Mouse (Mus musculus): ENCODE data around the gene Tuba3b. TPM values are rescaled to one million over a fixed set of nuclear protein-coding genes. Genes with fewer than 3 reads are reported as not detected.

The Tuba3b gene
- total RNA-seq, 2 experiments from 2014 or later, result not detected

DNA sequence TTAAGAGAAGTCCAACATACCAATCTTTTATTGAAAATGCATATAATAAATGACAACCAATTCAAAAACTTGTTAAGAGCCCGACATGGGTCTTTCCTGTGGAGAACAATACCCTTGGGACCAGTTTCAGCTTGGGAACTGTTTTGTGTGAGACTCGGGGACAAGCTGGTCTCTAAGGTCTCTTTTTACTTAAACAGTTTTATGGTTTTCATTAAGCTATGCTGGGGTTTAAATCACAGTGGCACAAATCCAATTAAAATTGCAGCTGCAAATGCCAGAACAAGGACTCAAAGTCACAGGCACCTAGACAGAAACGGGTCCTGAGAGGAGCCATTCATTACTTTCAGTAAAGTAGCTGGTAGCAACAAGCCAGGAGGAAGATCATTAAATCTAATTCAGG lies 10.4 kb upstream of the Tuba3b start:
- no peak for DNase-seq (ENCODE audit: low spot score in 2 of 2)

DNA sequence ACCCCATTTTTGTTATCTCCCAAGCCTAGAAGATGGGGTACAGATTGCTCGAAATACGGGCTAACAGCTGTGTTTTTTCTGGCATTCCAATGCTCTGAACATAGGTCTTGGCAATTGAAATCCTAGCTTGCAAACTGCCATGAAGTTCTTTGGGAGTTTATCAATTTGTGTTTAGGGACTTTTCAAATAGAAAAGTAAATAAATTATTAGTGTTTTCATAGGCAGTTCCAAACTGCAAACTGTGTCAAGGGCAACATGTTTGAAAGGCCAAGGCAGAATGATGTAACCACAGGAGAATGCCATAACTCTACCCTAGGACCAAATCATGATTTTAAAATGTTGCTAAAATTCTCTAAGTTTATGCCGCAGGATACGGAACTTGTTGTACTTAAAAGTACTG lies 7.8 kb upstream of the Tuba3b start:
- no peak for DNase-seq (ENCODE audit: low spot score in 2 of 2)

GRCm38 (mm10) chr6:145608693-145609092 lies 6.9 kb upstream of the Tuba3b start:
- DNase-seq (ENCODE audit: low spot score in 2 of 2), result no peak

DNA sequence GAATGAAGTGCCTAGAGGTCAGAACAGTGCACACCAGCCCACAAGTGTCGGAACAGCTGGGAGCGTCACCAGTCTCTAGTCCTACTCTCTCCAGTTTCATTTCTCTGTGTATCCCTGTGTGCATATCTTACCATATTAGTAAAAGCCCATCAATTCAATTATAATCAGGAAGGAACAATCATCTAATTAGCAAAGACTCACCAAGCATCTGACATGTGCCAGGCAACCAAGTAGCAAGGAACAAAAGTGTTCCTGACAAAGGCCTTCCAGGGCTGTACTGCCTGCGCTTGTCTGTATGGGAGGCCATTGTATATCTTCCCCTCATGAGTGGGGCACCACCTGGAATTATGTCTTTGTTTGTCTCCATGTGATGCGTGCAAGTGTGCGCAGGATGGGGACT lies 4.7 kb upstream of the Tuba3b start:
- DNase-seq (ENCODE audit: low spot score in 2 of 2), result no peak

DNA sequence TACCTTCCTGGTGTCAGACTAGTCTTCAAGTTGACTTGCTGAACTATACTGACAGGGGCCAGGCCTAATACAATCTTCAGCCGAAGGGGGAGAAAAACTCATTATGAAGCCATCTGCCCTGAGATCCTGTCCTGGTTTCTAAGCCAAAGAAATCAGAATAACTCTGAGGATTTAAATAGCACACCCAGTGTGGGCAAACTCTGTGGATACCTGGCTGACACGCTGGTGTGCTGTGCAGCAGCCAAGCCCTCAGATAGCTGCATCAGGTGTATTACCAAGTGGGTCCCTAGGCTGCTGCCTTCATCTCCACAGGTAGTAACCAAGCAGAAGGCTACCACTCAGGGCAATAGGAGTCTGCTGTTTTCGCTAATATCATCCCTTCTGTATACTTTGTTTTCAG lies 2.9 kb upstream of the Tuba3b start:
- DNase-seq (ENCODE audit: low spot score in 2 of 2), result no peak

DNA sequence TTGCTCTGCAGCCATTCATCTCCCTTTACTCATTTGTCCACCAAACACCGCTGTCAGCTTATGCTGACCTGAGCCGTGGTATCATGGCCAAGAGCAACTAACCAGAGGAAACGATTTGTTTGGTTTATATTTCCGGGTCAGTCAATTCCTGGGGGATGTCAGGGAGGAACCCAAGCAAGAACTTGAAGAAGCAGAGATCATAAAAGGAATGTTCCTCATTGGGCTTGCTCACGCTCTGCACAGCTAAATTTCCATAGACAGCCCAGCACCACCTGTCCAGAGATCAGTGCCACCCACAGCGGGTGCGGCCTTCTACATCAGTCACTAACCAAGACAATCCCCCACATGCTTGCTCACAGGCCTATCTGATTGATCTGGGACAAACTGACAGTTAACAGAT lies 1.3 kb upstream of the Tuba3b start, which contains the start of gene Lmntd1:
Gene Lmntd1 (minus strand): TSS at position 101 of the 400 bp plus-strand sequence.
- DNase-seq (ENCODE audit: low spot score in 2 of 2), result no peak

GRCm38 (mm10) chr6:145616402-145617229 lies 1.1 kb downstream of the Tuba3b start:
- DNase-seq (ENCODE audit: low spot score in 2 of 2), result no peak

- no peak for DNase-seq (ENCODE audit: low spot score in 2 of 2)
These were observed 7.6 kb downstream of the Tuba3b start for GRCm38 (mm10) chr6:145623141-145623540.

- no peak for DNase-seq (ENCODE audit: low spot score in 2 of 2)
These were observed 14.7 kb downstream of the Tuba3b start for GRCm38 (mm10) chr6:145630269-145630668.

- no peak for DNase-seq (ENCODE audit: low spot score in 2 of 2)
These were observed 18.9 kb downstream of the Tuba3b start for GRCm38 (mm10) chr6:145634454-145634853.

DNA sequence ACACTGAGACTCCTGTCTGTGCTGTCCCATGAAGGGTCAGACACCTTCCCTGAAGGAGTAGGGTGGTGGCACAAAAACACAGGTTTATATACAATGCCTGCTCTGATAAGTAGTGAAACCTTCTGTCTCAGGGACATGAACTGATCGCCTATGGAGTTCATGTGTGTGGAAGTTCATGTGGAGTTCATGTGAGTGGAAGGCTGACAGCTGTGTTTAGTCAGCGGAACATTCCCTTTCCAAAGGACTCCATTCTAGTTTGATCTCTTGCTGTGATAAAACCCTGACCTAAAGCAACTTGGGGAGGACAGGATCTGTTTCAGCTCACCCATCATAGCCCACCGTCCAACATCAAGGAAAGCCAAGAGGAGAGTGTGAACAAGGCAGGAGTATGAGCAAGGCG lies 21.1 kb downstream of the Tuba3b start:
- DNase-seq (ENCODE audit: low spot score in 2 of 2), result no peak

GRCm38 (mm10) chr6:145638248-145638647 lies 22.7 kb downstream of the Tuba3b start:
- peak in 1 of 2 experiments; percentile 43 for DNase-seq (ENCODE audit: low spot score in 2 of 2)

GRCm38 (mm10) chr6:145640971-145641506 lies 25.5 kb downstream of the Tuba3b start:
- DNase-seq (ENCODE audit: low spot score in 2 of 2), result no peak

DNA sequence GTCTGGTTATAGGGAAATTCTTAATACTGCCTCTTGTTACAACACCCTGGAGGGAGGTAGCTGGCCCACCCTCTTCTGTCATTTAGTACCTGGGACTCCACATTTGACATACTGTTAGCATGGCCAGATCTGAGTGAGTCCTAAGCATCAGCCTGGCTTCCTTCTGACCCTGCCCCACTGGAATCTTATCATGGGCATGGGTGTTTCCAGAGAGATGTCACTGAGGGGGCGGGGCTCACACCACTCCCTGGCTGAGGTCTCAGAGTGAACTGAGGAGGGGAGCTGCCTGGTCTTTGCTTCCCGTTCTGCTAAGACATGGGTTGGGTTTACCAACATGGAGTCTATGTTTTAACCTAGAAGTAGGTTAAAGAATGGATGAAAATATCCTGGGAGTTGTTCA lies 36.4 kb downstream of the Tuba3b start:
- no peak for DNase-seq (ENCODE audit: low spot score in 2 of 2)

DNA sequence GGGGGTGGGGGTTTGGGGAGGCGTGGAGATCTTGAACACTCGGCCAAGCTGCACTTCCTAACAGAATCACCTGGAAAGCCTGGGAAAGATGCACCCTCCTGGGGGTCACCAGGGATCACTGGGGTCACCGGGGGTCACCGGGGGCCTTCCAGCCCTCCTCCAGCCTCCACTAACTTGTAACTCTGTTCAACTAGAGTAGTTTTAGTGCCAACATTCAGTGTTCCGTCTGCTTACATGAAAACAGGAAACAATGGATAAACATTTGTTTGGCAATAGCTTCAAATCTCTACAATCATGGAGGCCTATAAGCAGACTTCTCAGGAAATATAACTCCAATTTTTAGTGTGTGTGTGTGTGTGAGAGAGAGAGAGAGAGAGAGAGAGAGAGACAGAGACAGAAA lies 37.4 kb downstream of the Tuba3b start:
- DNase-seq (ENCODE audit: low spot score in 2 of 2), result no peak

- DNase-seq (ENCODE audit: low spot score in 2 of 2), result no peak
These were observed 38.1 kb downstream of the Tuba3b start for GRCm38 (mm10) chr6:145653626-145654025.

GRCm38 (mm10) chr6:145654062-145654836 lies 38.7 kb downstream of the Tuba3b start:
- no peak for DNase-seq (ENCODE audit: low spot score in 2 of 2)

- no peak for DNase-seq (ENCODE audit: low spot score in 2 of 2)
These were observed 40.1 kb downstream of the Tuba3b start for GRCm38 (mm10) chr6:145655678-145656077.

DNA sequence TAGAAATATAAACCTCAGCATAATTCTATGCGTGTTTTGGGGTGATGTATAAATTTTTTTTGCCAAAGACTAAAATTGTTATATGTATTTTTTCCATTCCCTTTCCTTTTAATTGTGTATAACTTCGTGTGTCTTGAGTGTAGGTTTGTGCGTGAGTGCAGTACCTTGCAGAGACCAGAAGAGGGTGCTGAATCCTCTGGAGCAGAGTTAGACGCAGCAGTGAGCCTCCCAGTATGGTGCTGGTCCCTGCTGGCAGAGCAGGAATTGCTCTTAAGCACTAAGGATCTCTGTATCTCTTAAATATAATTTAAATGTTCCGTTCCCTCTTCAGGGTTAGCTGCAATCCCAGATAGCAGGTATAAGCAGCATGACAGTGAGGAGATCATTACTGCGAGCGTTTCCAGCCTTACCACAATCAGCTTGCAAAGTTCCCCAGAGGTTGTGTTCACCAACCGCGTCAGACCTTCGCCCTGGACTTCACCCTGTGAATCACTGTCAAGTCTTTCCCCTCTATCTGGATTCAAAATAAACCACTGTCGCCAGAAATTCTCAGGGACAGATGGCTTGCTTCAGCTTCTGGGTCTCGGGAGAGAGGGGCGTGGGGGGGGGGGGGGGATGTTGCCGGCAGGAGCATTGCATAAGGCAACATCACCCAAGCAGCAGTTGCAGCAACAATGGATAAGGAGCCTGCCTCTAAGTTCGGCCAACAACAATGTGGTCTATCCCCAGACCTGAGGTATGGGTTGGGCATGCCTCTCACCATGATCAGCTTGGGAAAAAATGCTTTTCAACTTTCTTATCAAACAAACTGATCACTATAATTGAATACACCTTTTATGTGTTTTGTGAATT lies 41.4 kb downstream of the Tuba3b start:
- DNase-seq (ENCODE audit: low spot score in 2 of 2), result no peak

- no peak for DNase-seq (ENCODE audit: low spot score in 2 of 2)
These were observed 43.6 kb downstream of the Tuba3b start for GRCm38 (mm10) chr6:145659116-145659515.

DNA sequence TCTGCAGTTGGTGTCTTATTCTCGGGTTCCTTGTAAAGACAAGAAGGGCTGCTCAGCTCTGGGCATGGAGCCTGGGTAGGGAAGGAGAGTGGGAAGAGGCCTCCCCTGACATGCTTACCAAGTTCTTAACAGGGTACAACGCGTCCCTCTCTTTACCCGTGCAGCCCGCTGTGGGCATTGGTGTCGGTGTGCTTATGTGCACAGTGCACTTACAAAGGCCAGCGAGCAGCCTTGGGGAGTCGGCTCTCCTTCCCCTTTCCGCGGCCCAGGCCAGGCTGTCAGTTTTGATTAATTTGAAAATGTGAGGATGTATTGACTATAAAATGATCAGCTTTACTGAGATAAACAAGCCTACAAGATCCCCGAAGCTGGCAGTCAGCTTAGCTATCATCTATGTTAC lies 45.4 kb downstream of the Tuba3b start:
- DNase-seq (ENCODE audit: low spot score in 2 of 2), result no peak

All from adrenal gland, postnatal 4 days (tissue).